Mouse (Mus musculus) heart, postnatal 4 days (tissue): ENCODE results near the gene Gm34653. TPM values are rescaled to one million over a fixed set of nuclear protein-coding genes. Genes with fewer than 3 reads are reported as not detected.
"Not testable (repeated sequence)": the region's sequence is repeated elsewhere in the genome, so short reads cannot be mapped to it uniquely, and the experiment has no call there.

Source experiments
- DNase-seq: peaks from one replicate; pipeline ENCODE4 v3.0.0; 2021
- total RNA-seq, 2 experiments: library from RNA; stranded (reverse); gene quantifications; 2 replicates each; pipeline ENCODE4 v1.2.3; 2021

Gm34653 gene
- total RNA-seq, result not detected

DNA sequence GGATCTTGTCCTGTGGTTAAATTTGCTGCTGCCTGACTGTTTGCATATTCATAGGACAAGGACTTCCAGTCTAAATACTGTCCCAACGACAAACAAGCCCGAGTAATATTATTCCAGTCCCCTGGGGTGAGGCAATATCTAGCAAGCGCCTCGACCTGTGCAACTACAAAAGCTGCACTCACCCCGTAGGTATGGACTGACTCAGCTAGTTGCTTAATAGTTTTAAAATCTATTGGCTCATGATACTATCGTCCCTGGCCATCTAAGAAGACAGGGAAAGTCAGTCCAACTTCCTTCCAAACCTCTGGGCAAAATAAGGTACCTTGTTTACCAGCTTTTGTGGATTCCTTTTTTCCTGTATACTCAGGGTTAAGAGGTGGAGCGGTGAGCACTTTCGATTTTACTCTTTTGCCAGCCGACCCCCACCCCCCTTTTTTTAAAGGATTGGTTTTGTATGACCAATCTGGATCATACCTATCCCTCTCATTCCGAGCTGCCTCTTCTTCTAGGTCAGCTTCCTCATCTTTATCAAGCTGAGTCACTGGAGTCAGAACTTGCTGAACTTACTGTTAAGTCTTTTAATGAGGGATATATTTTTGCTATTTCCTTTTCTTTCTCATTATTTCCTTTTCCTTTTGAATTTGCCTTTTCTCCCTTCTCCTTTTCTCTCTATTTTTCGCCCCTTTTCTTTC lies at the start of gene Gm34653:
Gene Gm34653 (plus strand): TSS at position 242 of the 692 bp plus-strand sequence.
- not testable (repeated sequence) for DNase-seq

DNA sequence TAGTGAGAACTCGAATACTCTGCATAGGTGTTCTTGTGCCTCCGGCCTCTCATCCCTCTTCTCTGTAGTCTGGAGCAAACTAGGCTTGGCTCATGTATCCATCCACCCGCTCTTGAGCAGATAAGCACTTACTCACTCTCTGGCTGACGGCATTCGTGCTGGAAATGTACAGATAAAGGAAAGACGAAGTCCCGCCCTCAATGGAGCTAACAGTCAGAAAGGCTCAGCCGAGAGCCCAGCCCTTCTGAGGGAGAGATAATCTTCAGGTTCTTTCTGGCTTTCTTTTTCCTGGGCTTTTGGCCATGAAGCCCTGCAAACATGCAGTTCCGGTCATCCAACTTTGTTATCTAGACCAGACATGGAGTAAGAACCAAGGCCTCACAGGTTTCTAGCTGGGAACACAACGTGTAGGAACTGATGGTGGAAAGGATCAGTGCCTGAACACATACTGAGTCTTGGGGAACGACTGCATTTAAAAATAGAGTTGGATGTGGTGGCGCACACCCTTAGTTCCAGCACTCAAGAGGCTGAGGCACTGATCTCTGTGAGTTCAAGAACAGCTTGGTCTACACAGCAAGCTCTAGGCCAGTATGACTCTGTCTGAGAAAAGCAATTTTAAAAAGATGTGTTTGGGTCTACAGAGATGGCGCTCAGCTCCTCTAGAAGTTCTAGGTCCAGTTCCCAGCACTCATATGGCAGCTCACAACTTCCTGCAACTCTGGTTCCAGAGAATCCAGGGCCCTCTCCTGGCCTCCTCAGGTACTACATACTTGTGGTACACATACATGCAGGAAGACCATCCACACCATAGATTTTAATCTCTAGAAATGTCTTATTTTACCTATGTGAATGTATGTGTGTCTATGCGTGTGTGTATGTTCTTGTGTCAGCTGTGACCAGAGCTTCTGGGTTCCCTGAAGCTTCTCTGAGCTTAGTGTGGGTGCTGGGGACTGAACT lies 49.5 kb upstream of the Gm34653 start:
- peak; percentile 17 for DNase-seq

DNA sequence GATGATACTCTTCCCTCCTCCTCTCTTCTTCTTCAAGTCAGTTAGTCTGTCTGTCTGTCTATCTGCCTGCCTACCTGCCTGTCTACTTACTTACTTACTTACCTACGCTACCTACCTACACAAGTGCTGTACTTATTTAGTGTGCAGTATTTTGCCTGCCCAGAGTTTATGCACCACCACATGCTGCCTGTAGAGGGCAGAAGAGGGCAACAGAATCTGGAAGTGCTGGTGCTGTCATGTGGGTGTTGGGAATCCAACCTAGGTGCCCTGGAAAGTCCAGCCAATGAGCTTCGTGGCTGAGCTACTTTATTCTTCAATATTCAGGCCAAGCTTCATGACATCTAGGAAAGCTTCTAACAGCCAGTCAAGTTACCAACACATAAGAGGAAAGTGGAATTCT lies 48.7 kb upstream of the Gm34653 start:
- DNase-seq, result peak; percentile 57

DNA sequence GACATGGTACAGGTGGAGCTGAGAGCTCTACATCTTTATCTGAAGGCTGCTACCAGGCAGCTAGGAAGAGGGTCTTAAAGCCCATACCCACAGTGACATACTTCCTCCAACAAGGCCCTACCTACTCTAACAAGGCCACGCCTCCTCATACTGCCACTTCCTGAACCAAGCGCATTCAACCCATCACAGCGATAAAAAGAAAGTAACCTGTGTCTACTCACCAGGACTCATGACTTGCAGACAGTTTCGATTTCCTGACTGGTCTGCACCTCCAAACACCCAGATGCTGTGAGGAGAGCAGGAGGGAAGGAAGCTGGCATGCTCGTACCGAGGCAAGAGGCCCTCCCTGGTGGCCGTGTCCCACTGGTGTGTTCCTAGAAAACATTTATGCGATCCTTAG lies 42.5 kb upstream of the Gm34653 start:
- DNase-seq, result no peak

DNA sequence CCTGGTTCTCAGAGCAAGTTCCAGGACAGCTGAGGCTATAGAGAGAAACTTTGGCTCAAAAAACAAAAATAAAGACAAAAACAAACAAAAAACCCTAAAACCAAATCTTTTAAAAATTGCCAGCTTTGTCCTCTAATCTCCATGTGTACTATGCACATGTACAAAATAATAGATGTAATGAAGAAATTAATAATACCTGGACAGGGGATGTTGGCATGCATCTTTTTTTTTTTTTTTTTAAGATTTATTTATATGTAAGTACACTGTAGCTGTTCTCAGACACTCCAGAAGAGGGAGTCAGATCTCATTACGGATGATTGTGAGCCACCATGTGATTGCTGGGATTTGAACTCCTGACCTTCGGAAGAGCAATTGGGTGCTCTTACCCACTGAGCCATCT lies 40.3 kb upstream of the Gm34653 start:
- not testable (repeated sequence) for DNase-seq

DNA sequence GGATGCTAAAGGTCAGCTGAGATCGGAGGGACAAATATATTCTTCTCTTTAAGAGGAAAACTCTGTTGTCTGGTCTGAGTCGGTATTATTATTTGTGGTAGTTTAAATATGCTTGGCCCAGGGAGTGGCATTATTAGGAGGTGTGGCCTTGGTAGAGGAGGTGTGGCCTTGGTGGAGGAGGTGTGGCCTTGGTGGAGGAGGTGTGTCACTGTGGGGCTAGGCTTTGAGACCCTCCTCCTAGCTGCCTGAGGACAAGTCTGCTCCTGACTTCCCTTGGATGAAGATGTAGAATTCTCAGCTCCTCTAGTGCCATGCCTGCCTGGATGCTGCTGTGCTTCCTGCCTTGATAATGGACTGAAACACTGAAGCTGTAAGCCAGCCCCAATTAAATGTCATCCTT lies 38.3 kb upstream of the Gm34653 start:
- DNase-seq, result no peak

DNA sequence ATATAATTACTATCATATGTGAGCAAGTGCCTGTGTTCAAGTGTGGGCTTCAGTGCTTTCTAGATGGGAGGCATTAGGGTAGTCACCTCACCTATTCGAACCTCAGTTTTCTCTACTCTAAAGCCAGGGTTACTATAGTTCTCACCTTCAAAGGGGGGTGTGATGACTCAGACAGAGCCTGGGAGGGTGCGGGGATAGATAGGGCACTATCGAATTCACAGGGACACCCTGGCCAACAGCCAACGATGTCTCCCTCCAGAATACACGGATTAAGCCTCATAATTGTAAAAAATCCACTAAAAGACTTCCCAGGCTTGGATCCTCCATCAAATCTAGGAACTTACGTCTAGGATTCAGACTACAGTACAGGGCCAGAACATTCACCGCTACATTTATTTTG lies 37.4 kb upstream of the Gm34653 start:
- DNase-seq, result no peak

DNA sequence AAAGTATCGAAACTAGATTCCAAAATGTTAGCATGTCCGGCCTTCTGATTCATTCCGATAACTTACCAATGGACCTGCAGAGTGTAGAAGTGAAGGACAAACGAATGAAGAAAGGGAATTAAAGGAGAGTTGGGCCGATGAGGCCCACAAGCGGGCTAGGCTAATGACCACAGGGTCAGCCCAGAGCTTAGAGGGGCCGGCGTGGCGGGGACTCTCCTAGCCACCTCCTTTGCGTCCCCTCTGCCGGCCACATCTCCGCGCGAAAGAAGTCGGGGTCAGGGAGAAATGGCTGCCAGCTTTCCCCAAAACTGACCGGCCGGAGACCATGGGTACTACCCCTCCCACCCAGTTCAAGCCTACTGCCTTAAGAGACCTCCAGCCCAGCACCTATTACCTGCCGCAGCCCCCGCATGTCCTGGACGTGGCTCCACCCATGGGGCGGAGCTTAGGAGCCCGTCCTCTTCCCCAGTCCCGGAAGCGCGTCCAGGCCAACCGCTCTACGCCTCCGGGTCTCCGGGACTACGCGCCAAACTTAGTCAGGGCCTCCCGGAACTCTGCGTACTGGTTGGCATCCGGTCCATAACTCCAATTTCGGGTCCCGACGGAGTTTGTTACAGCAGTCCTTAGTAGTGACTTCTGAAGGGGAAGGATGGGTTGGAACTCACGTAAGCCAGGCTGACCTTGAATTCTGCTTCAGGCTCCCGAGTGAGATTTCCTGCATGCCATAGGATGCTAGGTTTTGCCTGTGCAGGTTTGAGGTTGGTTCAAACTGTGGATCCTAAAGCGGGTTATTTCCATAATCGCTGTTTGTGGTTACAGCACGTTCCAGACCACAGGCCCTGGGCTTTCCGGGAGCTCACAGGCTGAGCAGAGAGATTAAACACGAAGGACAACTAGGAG lies 33.2 kb upstream of the Gm34653 start, which contains the start of gene Rabepk:
Gene Rabepk (minus strand): TSS at position 556 of the 900 bp plus-strand sequence.
- peak; percentile 88 for DNase-seq

DNA sequence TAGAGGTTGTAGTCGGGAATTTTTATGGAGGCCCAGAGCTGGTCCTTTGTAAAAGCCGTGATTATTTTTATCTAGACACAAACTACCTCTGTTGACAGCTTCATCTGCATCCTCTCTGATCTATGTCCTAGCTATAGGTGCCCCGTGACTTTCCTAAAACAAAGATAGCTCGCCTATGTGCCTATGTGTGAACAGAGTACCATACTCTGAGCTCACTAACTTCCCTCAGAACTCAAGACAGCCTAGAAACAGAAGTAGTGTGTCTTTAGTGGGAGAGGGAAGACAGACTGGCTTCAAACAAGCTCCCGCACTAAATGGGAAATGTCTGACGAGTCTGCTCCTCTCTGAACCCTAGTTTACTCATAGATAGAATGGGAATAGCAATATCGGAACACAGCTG lies 32.4 kb upstream of the Gm34653 start:
- no peak for DNase-seq

DNA sequence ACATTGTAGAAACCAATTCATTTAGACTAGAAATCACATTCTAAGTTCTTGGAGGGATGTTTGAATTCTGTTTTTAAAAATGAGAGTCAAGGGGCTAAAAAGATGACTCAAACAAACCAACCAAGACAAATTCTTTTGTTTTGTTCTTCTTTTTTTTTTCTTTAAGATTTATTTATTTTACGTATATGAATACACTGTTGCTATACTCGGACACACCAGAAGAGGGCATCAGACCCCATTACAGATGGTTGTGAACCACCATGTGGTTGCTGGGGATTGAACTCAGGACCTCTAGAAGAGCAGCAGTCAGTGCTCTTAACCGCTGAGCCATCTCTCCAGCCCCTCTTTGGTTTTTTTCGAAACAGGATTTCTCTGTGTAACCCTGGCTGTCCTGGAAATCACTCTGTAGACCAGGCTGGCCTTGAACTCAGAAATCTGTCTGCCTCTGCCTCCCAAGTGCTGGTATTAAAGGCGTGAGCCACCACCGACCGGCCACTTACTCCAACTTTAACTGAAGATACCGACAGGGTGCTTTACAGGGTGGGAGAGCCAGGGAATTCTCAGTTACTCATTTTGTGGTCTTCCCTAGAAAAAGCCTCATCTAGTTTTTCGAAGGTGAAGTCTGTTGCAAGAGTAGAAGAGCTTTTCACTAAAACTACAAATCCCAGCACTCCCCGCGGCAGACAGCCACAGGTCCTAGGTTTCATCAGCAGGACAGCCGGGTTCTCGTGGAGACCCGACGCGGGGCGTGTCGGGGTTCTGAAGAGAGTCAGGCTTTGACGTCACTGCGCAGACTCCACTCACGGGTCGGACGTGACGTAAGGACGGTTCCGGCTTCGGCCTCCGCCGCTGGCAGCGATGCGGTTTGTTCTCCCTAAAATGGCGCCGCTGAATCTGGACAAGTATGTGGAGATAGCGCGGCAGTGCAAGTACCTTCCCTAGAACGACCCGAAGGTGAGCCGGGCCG lies 31.0 kb upstream of the Gm34653 start:
- peak; percentile 97 for DNase-seq

DNA sequence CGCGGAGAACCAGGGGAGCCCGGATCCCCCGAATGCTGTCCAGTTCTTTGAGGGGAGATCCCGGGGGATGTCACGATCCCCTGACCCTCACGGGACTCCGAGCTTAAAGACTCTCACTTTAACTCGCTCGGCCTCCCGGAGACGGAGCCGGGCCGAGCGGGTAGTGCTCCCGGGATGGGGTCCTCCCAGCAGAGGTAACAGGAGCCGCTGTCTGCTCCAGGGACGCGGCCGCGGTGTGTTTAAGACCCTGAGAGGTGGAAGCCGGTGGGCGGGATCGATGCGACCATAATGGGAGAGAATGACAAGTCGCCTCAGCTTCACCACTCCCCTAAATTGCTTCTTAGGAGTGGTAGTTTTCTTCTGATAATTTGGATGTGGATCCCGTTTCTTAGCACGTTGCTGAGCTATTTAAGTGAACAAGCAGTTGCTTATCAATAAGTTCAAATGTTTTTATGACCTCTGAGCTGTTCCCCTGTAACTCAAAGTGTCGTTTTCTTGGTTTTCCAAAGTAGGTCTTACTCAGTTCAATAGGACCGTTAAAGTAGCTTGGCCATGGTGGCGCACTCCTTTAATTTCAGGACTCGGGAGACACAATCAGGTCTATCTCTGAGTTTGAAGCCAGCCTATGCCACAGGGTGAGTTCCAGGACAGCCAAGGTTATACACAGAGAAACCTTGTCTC lies 30.1 kb upstream of the Gm34653 start:
- peak; percentile 66 for DNase-seq

DNA sequence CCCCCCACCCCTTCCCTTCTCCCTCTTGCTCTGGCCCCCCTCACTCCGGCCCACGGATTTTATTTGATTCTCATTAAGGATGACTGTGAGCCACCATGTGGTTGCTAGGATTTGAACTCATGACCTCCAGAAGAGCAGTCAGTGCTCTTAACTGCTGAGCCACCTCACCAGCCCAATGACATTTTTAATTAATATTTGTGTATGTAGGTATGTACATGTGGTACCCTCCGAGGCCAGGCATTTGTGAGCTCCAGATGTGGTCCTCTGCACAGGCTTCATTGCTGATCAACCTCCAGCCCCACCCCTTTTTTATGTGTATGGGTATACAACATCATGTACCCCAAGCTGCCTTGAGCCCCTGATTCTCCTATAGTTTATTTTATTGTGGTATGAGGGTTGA lies 29.1 kb upstream of the Gm34653 start:
- no peak for DNase-seq

DNA sequence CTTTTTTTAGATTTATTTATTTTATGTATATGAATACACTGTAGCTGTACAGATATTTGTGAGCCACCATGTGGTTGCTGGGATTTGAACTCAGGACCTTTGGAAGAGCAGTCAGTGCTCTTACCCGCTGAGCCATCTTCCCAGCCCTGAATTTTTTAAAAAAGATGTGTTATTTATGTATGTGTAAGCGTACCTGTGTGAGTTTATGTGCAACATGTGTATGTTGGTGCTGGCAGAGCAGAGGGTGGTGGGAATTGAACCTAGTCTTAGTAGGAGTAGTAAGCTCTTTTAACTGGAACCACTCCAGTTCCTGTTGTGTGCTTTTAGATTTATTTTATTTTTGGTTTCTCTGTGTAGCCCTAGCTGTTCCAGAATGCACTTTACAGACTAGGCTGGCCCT lies 28.6 kb upstream of the Gm34653 start:
- no peak for DNase-seq

DNA sequence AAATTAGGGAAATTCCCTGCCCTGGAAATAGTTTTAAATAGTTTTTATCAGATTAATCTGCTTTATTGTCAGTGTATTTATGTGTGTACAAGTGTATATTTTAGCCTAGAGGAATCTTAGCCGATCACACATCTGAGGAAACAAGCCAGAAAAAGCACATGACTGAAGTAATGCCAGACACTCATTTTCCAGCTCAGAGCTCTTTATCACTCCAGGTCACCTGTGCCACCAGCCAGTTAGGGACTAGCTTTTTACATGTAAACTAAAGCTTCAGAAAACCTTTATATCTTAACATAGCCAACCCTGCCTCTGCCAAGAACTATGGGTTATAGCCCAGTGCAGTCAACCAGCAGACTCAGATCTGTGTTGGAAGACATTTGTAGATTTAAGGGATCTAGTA lies 28.0 kb upstream of the Gm34653 start:
- DNase-seq, result no peak

DNA sequence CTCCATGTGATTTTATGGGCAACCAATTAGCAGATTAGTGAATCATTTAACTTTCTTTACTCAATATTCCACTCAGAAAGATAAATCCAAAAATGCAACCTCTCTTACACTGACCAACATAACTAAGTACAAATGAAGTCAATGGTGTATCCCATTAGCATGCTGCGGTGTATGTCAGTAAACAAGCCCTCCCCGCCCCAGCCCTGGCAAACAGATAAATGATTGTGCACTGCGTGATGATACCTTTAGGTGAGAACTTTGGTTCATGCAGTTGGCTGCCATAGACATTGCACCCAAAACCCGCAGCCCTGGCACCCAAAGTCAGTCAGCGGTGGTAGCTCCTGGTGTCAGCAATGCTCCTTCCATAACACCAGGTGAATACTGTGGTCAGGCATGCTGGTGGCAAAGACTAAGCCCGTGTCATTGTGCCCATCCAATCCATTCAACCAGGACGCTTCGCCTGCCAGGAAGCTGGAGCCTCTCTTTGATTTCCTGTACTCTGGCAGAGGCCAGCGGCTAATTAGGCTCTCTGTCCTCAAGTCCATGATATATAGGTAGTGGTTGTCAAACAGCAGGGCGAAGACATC lies 27.4 kb upstream of the Gm34653 start:
- no peak for DNase-seq

DNA sequence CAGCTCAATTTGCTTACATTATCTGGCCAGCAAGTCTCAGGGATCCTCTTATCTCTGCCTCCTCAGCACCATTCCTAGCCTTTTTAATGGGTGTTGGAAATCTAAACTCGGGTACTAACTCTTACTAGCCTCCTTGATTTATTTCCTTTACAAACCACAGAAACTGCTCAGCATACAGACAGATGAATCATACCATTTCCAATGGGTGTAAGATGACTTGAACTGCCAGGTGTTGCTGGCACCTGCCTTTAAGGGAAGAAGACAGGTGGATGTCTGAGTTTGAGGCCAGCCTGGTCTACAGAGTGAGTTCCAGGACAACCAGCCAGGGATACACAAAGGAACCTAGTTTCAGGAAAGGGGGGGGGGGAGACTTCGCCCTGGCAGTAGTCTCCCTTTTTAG lies 24.8 kb upstream of the Gm34653 start:
- DNase-seq, result no peak

DNA sequence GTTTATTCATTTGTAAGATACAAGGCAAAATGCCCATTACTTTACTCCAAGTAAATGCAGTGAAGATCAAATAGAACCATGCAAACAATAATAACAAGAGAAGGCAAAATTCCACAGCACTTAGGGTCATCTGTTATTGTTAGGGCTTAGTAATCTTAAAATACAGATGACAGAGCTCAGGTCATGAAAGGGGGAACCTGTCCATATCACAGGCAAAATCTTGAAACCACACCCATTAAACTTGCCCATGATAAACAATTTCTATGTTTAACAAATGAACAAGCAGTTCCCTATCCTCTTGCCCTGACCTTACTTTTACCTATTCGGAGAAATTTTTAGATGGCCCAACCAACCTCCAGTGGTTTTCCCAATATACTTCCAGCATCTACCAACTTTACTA lies 23.2 kb upstream of the Gm34653 start:
- no peak for DNase-seq

DNA sequence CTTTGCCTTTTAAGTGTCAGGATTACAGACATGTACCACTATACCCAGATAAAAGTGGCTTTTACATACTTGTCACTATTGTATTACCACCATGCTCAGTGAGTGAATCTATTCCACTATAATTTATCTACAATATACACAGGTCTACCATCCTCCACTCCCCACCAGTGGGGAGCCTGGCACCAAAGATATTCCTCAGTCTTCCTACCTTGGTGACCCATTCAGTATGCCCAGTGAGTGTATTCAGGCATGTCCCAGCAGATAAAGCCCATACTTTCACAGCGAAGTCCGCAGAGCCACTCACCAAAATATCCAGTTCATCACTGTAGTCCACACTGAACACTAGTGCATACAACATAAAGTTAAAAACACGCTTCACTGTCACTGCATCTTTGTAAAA lies 22.0 kb upstream of the Gm34653 start:
- no peak for DNase-seq

DNA sequence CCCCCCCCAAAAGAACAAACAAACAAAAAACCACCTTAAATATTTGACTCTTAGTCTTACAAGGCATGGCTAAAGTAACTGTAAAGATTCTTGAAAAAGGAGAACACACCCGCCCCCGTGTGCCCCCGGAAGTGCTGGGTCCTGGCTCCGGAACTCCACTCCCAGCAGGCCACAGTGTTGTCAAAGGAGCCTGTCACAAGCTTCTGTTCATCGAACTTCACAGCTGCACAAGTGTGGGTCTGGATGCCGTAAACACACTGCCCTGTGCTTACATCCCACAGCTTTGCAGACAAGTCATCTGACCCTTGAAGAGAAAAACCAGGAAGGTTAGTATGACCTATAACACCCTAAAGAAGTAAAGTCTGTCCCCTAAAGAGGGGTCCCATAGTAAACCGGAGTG lies 20.1 kb upstream of the Gm34653 start:
- no peak for DNase-seq

DNA sequence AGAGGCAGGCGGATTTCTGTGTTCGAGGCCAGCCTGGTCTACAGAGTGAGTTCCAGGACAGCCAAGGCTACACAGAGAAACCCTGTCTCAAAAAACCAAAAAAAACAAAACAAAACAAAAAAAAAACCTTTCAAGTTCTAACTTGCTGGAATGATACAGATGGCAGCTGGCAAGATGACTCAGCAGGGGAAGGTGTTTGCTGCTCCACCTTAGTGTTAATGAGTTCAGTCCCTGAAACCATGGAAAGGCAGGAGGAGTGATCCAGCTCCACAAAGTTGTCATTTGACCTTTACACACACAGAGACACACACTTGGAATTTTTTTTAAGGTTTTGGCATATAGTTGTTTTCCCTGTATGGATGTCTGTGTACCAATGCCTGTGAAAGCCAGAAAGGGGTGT lies 16.9 kb upstream of the Gm34653 start:
- DNase-seq, result not testable (repeated sequence)
